Mouse (Mus musculus): ENCODE measurements around the gene Gm49336. TPM values are rescaled to one million over a fixed set of nuclear protein-coding genes. Genes with fewer than 3 reads are reported as not detected.

Gene Gm49336
- polyA plus RNA-seq, 1 experiment from 2014 or later, result 44.0 TPM

GRCm38 (mm10) chr14:60214040-60214439 is 37.3 kb downstream of the Gm49336 start:
- H3K4me3 ChIP-seq, result no peak overlapping the region
- H3K9me3 ChIP-seq, result no peaks in the 10 kb centered on the region
- peaks cover 25% of the 10 kb centered on the region for H3K36me3 ChIP-seq
- H3K4me1 ChIP-seq (replicated peaks), result no peaks in the 10 kb centered on the region
- no peak overlapping the region for H3K27ac ChIP-seq
- no peak for DNase-seq (ENCODE audit: low spot score)
- WGBS, result 81% methylated on average over 1 of the region's 1 CpGs
- no peaks in the 10 kb centered on the region for H3K27me3 ChIP-seq (ENCODE audit: insufficient read depth, poor library complexity, severe bottlenecking)

- WGBS, result 93% methylated on average over 7 of the region's 7 CpGs
- H3K27ac ChIP-seq, result no peak overlapping the region
- DNase-seq (ENCODE audit: low spot score), result no peak
Measured at GRCm38 (mm10) chr14:60209166-60209565, 42.1 kb downstream of the Gm49336 start.

DNA sequence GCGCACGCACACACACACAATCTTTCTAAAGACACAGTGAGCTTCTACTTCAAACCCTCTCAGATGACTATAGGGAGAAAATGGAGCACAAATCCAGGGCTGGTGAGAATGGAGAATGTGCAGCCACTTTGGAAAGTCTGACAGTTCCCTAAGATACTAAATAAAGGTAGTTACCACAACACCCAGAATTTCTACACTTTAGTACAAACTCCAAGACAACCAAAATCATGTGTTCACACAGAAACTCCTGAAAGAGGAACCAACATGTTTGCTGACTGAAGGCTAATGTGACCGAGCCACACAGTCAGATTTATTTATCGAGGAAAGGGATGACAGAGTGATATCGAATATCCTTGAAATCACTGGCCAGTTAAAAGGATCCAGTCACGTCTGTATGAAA is 46.3 kb downstream of the Gm49336 start:
- Histone ChIP-seq H3K27ac (no peak overlapping the region), H3K9me3 (no peaks in the 10 kb centered on the region), H3K4me1 (replicated peaks) (no peaks in the 10 kb centered on the region), H3K4me3 (no peak overlapping the region), H3K27me3 (ENCODE audit: insufficient read depth, poor library complexity, severe bottlenecking) (no peaks in the 10 kb centered on the region), H3K36me3 (no peaks in the 10 kb centered on the region)
- 94% methylated on average over 6 of the region's 6 CpGs for WGBS
- DNase-seq (ENCODE audit: low spot score), result no peak

More at GRCm38 (mm10) chr14:60209166-60209565, 42.1 kb downstream of the Gm49336 start:
- H3K36me3 ChIP-seq, result no peaks in the 10 kb centered on the region
- H3K4me1 ChIP-seq (replicated peaks), result no peaks in the 10 kb centered on the region
- H3K9me3 ChIP-seq, result no peaks in the 10 kb centered on the region
- no peaks in the 10 kb centered on the region for H3K27me3 ChIP-seq (ENCODE audit: insufficient read depth, poor library complexity, severe bottlenecking)
- H3K4me3 ChIP-seq, result no peak overlapping the region

GRCm38 (mm10) chr14:60196884-60197283 is 54.4 kb downstream of the Gm49336 start, which contains the start of gene Atp8a2:
Atp8a2 (minus strand) TSS chr14:60197179.
- no peaks in the 10 kb centered on the region for H3K36me3 ChIP-seq
- no peak for DNase-seq (ENCODE audit: low spot score)
- H3K9me3 ChIP-seq, result no peaks in the 10 kb centered on the region
- H3K27ac ChIP-seq, result no peak within 1 kb of the TSS
- WGBS, result 83% methylated on average over 7 of the region's 7 CpGs
- no peaks in the 10 kb centered on the region for H3K4me1 ChIP-seq (replicated peaks)
- no peaks in the 10 kb centered on the region for H3K27me3 ChIP-seq (ENCODE audit: insufficient read depth, poor library complexity, severe bottlenecking)
- H3K4me3 ChIP-seq, result no peak within 1 kb of the TSS

- H3K4me1 ChIP-seq (replicated peaks), result no peaks in the 10 kb centered on the region
- H3K4me3 ChIP-seq, result no peak overlapping the region
- WGBS, result 89% methylated on average over 5 of the region's 5 CpGs
- H3K9me3 ChIP-seq, result no peaks in the 10 kb centered on the region
- no peak for DNase-seq (ENCODE audit: low spot score)
- H3K27me3 ChIP-seq (ENCODE audit: insufficient read depth, poor library complexity, severe bottlenecking), result no peaks in the 10 kb centered on the region
- no peak overlapping the region for H3K27ac ChIP-seq
- H3K36me3 ChIP-seq, result no peaks in the 10 kb centered on the region
Measured at GRCm38 (mm10) chr14:60195999-60196398, 55.3 kb downstream of the Gm49336 start.

DNA sequence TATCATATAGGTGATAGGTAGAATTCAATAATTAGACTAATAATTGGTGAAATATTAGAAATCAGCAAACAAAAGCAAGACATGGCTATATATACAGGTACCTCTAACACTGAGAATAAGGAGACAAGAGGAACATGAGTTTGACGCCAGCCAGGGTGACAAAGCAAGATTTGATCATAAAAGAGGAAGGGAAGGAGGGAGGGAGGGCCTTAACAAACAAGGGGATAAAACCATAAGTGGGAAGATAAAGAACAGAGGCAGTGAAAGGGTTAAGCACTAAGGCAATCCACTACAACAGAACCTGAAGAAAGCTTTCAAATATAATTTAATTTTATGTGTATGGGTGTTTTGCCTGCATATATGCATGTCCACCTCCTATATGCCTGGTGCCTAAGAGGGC is 56.7 kb downstream of the Gm49336 start:
- 90% methylated on average over 1 of the region's 1 CpGs for WGBS
- no peak overlapping the region for H3K4me3 ChIP-seq
- no peak overlapping the region for H3K27ac ChIP-seq
- DNase-seq (ENCODE audit: low spot score), result no peak
- no peaks in the 10 kb centered on the region for H3K9me3 ChIP-seq
- no peaks in the 10 kb centered on the region for H3K27me3 ChIP-seq (ENCODE audit: insufficient read depth, poor library complexity, severe bottlenecking)
- no peaks in the 10 kb centered on the region for H3K36me3 ChIP-seq
- no peaks in the 10 kb centered on the region for H3K4me1 ChIP-seq (replicated peaks)

GRCm38 (mm10) chr14:60189771-60190170 is 61.5 kb downstream of the Gm49336 start:
- DNase-seq (ENCODE audit: low spot score), result no peak
- H3K27me3 ChIP-seq (ENCODE audit: insufficient read depth, poor library complexity, severe bottlenecking), result no peaks in the 10 kb centered on the region
- WGBS, result 87% methylated on average over 5 of the region's 5 CpGs
- no peak overlapping the region for H3K27ac ChIP-seq
- H3K4me3 ChIP-seq, result no peak overlapping the region
- no peaks in the 10 kb centered on the region for H3K9me3 ChIP-seq
- no peaks in the 10 kb centered on the region for H3K36me3 ChIP-seq
- no peaks in the 10 kb centered on the region for H3K4me1 ChIP-seq (replicated peaks)

DNA sequence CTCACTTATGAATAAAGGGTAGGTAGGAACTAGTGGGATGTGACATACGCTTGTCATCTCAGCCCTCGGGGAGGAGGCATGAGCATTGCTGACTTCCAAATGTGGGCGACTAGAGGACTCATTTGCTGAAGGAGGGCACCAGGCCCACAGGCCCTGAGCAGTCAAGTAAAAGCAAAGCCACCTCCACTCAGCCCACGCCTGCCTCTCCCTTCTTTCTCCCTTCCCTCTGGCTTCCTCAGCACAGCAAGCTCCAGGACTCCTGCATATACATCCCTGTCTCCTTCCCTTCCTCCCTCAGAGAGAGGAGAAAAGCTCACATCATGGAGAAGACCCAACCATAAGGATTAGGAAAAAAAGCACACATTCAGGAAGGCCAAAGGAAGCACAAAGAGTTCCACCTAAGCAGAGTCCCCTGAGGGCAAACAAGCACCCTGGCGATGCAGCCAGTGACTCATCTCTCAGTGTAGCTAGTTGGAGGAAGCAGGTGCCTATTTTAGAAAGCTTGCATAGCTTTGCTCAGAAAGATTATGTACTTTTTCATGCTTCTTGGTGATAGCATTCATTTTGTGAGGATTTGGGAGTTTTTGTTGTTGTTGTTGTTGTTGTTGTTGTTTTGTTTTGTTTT is 63.0 kb downstream of the Gm49336 start:
- Histone ChIP-seq H3K4me3 (no peak overlapping the region), H3K27ac (no peak overlapping the region), H3K27me3 (ENCODE audit: insufficient read depth, poor library complexity, severe bottlenecking) (no peaks in the 10 kb centered on the region), H3K36me3 (no peaks in the 10 kb centered on the region), H3K4me1 (replicated peaks) (no peaks in the 10 kb centered on the region), H3K9me3 (no peaks in the 10 kb centered on the region)
- DNase-seq (ENCODE audit: low spot score), result no peak
- WGBS, result 78% methylated on average over 5 of the region's 5 CpGs

DNA sequence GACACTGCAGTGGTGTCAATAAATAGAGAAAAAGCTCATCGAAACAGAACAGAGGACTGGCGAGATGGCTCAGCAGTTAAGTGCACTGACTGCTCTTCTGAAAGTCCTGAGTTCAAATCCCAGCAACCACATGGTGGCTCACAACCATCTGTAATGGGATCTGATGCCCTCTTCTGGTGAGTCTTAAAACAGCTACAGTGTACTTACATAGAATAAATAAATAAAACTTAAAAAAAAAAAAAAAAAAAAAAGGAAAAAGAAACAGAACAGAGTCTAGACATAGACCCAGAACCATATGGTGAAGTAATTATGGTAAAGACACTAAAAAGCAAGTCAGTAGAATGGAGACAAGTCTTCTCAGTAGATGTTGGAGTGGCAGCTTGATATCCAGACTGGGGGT is 70.0 kb downstream of the Gm49336 start:
- 90% methylated on average over 2 of the region's 2 CpGs for WGBS
- no peak for DNase-seq (ENCODE audit: low spot score)

DNA sequence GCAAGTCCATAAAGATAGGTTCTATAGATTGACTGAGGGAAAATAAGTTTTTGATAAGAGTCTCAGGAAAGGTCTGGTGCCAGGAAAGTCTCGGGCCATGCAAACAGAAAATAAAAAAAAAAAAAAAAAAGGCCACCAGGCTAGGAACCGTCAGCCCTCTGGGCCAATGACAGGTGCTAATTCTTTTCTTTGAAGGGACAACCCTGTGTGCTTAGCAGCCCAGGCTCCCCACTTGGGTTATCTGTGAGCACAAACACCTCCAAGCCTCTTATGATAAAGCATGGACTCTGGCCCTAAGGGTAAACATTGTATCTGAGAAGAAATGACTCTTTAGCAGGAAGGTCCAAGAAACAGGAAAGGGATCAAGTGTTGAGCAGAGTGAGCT is 72.7 kb downstream of the Gm49336 start:
- Histone ChIP-seq H3K4me1 (replicated peaks) (peaks cover 18% of the 10 kb centered on the region; the same call in 1 of the 2 replicates), H3K27me3 (ENCODE audit: insufficient read depth, poor library complexity, severe bottlenecking) (peaks cover 64% of the 10 kb centered on the region), H3K27ac (no peak overlapping the region), H3K36me3 (no peaks in the 10 kb centered on the region), H3K4me3 (no peak overlapping the region), H3K9me3 (no peaks in the 10 kb centered on the region)
- 37% methylated on average over 2 of the region's 2 CpGs for WGBS
- DNase-seq (ENCODE audit: low spot score), result no peak

More for the DNA sequence above, 70.0 kb downstream of the Gm49336 start:
- Histone ChIP-seq H3K27ac (no peak overlapping the region), H3K27me3 (ENCODE audit: insufficient read depth, poor library complexity, severe bottlenecking) (peaks cover 37% of the 10 kb centered on the region), H3K36me3 (no peaks in the 10 kb centered on the region), H3K9me3 (no peaks in the 10 kb centered on the region), H3K4me1 (replicated peaks) (peaks cover 18% of the 10 kb centered on the region; the same call in 1 of the 2 replicates), H3K4me3 (no peak overlapping the region)

- Histone ChIP-seq H3K27ac (peak overlapping the region; percentile 86), H3K36me3 (no peaks in the 10 kb centered on the region), H3K4me1 (replicated peaks) (peaks cover 20% of the 10 kb centered on the region), H3K4me3 (peak overlapping the region; percentile 86), H3K9me3 (no peaks in the 10 kb centered on the region), H3K27me3 (ENCODE audit: insufficient read depth, poor library complexity, severe bottlenecking) (peaks cover 64% of the 10 kb centered on the region)
- WGBS, result 20% methylated on average over 37 of the region's 37 CpGs
- DNase-seq (ENCODE audit: low spot score), result peak; percentile 50
Measured at GRCm38 (mm10) chr14:60177614-60178570, 73.4 kb downstream of the Gm49336 start.

- peak; percentile 57 for DNase-seq (ENCODE audit: low spot score)
- peak overlapping the region; percentile 86 for H3K27ac ChIP-seq
- H3K36me3 ChIP-seq, result no peaks in the 10 kb centered on the region
- H3K9me3 ChIP-seq, result no peaks in the 10 kb centered on the region
- peak overlapping the region; percentile 86 for H3K4me3 ChIP-seq
- WGBS, result 1% methylated on average over 83 of the region's 84 CpGs
- peaks cover 64% of the 10 kb centered on the region for H3K27me3 ChIP-seq (ENCODE audit: insufficient read depth, poor library complexity, severe bottlenecking)
- H3K4me1 ChIP-seq (replicated peaks), result peaks cover 23% of the 10 kb centered on the region
Measured at GRCm38 (mm10) chr14:60176891-60177613, 74.3 kb downstream of the Gm49336 start.

Measured in hindbrain, embryonic 10.5 days (tissue).